Mouse (Mus musculus) heart, postnatal 4 days (tissue): Measurements from ENCODE around the gene Nup93. TPM values are rescaled to one million over a fixed set of nuclear protein-coding genes. Genes with fewer than 3 reads are reported as not detected.
"Not testable (repeated sequence)": the region's sequence is repeated elsewhere in the genome, so short reads cannot be mapped to it uniquely, and the experiment has no call there.

Experiments
- DNase-seq: peaks from one replicate; pipeline ENCODE4 v3.0.0; 2021
- total RNA-seq, 2 experiments: library from RNA; stranded (reverse); gene quantifications; 2 replicates each; pipeline ENCODE4 v1.2.3; 2021

Gene Nup93
- total RNA-seq, result 10 to 100 TPM; 45.1 to 52.7 TPM

DNA sequence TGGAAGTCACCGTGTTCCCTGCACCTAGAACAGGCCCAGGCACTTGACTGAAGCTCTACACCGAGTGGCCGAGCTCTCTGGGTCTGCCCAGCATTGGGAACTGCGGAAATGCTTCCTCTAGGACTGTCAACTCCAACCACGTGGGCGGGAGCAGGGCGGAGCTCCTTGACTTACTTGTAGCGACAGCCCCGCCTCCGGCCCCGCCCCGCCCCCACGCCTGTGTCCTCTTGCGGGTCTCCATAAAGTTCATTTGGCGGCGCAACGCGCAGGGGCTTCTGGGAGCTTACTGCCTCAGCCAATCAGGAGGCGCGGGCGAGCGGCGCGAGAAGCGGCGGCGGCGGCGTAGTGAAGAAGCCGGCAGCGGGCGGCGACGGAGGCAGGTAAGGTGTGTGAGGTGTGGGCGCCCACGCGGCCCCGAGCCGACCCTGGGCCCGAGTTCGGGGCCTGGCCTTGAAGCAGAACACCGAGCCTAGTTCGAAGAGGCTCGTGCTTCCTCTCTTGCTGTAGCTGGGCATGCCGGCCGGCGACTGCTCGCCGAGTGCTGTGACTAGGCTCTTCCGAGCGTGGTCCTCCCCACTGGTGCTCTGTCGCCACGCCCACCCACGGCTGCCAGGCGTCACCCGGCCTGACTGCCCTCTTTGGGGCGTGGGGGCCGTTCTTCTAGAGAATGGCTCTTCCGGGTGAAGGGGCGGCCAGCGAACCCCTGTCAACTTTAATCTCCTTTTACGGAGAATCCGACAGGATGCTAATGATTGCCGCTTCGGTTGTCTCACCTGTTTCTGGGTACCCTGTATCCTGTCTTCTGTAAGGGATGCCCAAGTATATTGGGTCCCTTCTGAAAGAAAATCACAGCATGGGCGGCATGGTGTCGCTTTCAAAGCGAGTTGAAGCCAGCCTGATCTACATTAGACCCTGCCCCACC is at the start of gene Nup93:
TSS of gene Nup93 (plus strand) at position 313 of the 922 bp plus-strand sequence.
- DNase-seq, result peak; percentile 98

DNA sequence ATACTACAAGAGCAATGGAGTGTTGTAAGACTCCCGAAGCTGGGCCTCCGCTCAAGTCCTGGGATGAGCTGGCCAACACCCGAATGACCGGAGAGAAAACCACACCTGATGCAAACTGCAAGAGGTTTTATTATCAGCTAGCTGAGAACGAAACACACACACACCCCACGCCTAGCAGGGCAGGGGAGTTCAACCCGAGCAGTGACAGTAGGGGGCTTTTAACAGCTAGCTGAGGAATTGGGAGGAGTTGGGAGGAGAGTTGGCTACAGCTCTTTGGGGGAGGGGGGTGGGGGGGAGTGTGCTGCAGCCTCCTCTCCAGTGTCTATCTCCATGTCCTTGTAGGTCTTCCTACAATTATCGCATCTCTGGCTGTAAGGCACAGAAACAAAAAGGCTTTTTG is 48.6 kb upstream of the Nup93 start:
- DNase-seq, result not testable (repeated sequence)

DNA sequence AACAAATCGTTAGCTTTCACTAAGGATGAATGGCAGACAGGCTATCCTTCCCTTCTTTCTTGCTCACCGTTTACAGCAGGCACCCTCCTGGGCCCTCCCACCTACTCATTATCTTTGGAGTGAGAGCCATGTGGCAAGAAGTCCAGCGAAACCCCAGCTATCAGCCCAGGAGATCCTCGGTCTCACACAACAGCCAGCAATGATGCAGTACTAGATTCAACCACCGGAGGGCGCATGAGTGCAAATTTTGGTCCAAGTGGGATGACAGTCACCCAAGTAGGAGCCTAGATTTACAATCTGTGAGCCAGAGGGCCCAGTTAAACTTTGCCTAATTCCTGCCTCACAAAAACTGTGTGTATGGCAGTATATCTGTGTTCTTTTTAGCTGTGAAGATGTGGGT is 47.1 kb upstream of the Nup93 start:
- DNase-seq, result peak; percentile 93

DNA sequence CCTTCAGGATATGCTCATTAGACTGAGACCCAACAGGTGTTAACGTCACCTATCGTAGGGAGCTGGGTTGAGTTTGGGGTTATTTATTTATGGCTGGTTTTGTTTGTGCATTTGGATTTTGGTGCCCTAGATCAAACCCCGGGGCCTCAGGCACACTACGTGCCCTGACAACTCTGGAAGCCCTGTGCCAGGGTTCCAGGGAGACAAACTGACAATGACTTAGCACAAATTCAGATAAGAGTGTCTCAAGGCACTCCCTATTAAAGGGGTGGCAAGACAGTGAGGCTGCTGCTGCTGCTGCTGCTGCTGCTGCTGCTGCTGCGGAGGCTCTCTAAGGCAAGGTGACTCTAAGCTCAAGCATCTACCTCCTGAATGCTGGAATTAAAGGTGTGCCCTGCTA is 44.8 kb upstream of the Nup93 start:
- no peak for DNase-seq

DNA sequence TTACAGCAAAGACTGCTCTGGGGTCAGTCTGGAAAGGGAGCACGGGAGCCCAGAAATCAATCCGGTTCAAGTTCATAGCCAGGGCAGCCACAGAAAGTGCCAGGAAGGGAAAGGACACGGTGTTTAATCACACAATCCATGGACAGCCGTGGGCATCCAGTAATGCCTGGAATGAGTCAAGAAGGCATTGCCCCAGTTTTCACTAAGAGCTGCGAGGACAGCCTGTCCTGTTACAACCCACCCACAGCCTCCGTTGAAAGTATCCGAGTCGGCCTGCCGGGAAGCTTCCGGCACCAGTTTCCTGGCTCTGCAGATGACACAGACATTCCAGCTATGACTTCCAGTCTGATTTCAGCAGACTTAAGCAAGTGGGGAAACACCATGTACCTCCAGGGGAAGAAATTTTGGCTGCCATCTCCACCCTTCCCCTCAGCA is 43.0 kb upstream of the Nup93 start:
- peak; percentile 32 for DNase-seq

DNA sequence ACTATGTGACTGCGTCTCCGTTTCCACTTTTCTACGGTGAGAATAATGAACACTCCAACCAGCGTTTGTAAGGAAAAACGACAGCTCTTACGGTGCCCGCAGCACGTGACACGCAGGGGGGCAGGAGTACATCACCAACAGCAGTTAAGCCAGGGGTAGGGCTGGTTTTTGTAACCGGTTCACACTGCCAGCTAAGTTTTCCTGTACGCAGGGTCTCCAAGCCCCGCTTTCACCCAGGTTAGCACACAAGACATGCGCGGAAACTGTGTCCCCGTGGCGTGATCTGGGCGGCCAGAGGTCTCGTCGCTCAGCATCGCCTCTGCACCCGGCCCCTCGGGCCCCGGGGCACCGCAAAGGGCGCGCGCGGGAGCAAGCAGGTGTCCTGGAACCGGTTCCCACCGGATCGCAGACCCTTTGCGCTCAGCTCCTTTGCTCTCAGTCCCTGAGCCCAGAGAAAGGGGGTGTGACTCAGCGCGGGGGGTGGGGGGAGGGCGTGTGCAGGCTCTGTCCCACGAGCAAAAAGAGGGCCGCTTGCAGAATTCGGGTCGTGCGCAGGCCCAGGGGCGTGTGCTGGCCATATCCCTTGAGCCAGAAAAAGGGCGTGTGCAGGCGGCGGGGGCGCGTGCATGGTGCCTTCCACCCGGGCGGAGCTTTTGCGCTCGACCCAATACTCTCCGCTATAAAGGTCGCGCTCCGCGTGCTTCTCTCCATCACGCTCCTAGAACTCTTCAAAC is 42.1 kb upstream of the Nup93 start, which contains the start of gene Mt2:
TSS of gene Mt2 (plus strand) at position 590 of the 734 bp plus-strand sequence.
- DNase-seq, result peak; percentile 77

DNA sequence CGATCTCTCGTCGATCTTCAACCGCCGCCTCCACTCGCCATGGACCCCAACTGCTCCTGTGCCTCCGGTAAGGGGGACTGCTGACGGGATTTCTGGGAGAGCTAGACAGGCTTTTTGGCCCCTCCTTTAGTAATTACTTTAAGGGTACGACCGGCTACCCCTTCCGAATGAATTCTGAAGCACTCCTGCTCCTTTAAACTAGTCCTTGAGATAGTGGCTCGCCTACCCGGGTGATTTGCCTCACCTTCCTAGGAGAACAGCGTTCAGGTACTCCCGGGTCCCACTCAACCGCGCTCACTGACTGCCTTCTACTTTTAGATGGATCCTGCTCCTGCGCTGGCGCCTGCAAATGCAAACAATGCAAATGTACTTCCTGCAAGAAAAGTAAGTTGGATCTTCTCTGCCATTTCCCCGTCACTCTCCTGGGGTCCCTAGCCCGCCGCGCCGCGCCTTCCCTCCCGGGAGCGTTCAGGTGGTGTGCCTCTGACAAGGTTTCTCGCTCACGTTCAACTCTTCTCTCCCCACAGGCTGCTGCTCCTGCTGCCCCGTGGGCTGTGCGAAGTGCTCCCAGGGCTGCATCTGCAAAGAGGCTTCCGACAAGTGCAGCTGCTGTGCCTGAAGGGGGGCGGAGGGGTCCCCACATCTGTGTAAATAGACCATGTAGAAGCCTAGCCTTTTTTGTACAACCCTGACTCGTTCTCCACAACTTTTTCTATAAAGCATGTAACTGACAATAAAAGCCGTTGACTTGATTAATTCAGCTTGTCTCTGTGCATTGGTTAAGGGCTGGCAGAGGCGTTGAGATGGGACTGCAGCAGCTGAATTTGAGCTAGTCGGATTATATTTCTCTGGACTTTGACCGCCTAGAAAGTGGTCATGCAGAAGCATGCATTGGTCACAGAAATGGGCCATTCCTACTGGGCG is 41.3 kb upstream of the Nup93 start:
- no peak for DNase-seq

DNA sequence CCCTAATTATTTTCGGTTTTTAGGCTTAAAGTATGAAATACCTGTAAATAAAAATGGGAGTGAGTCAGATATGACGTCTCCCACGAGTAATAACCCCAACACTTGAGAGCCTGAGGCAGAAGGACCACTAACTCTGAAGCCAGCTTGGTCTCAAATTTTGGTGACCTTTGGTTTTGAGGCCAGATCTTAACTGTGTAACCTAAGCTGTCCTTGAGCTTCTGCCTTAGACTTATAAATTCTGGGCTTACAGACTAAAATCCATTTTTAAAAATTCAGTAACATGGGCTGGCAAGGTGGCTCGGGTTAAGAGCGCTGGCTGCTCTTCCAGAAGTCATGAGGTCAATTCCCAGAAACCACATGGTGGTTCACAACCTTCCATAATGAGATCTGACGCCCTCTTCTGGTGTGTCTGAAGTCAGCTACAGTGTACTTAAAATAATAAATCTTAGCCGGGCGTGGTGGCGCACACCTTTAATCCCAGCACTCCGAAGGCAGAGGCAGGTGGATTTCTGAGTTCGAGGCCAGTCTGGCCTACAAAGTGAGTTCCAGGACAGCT is 40.4 kb upstream of the Nup93 start:
- DNase-seq, result no peak

DNA sequence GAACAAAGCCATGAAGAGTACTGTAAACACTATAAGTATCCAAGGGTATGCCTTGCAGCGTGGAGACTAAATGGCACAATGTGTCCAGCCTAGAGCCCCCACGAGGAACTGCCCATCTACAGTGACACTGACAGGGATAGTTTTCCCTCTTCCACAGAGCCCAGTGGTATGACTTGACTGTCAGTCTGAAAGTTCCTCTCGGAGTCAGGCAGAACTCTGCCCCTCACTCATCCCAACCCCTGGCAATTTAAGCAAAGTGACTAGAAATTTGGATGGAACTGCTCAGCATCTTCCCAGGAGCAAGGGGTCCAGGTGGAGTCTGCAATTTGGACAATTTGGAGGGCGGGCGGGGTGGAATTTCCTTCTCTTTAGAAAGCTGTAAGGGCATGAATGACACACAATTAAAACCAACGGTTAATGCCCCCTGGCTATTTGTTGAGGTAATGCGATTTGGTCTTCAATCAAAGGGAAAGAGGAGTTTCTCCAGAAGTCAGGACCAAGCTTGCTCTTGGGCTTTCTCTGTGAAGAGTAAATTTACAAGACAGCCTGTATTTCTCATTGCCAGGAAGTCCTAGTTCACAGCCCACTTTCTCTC is 39.6 kb upstream of the Nup93 start:
- no peak for DNase-seq

DNA sequence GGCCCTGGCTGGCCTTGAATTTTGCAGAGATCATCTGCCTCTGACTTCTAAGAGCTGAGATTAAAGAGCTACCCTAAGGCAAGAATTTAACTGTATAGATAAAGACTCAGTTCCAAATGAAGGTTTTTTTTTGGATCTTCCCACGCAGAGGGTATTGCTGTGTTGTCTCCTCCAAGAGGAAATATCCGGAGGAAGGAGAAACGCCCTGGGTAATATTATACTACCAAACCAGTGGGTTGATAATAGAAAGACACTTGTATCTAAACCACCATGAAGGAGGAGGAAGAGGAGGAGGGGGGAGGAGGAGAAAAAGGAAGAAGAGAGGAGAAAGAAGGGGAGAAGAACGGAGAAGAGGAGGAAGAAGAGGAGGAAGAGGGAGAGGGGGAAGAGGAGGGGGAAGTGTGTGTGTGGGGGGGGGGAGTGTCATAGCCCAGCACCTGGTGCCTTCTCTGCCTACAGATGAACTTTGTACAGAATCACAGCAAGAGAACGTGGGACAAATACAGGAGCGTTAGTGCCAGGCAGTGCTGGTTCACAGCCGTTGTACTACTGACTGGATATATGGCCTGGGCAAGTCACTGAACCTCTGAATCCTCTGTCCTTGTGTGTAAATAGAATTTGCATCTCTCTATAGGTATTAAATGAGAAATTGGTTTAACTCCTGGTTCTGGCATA is 36.5 kb upstream of the Nup93 start:
- DNase-seq, result no peak

DNA sequence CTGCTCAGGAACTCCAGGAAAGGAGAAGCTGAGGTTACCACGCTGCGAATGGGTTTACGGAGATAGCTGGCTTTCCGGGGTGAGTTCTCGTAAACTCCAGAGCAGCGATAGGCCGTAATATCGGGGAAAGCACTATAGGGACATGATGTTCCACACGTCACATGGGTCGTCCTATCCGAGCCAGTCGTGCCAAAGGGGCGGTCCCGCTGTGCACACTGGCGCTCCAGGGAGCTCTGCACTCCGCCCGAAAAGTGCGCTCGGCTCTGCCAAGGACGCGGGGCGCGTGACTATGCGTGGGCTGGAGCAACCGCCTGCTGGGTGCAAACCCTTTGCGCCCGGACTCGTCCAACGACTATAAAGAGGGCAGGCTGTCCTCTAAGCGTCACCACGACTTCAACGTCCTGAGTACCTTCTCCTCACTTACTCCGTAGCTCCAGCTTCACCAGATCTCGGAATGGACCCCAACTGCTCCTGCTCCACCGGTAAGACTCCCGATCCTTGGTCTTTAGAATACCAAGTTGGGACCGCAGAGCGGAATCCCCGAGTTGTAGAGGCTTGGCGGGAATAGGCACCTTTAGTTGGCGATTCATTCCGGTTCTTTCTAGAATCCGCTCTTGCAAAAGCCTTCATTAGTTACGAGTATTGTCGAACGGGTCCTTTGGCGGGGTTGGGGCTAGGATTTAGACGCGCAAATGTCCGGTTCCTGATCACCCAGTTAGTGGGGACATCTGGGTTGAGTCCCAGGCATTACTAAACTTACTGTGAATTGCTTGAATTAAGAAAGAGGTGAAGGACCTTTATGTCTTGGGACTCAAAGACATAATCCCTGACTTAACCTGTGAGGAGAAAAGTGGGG is 35.3 kb upstream of the Nup93 start, which contains the start of gene Mt1:
TSS of gene Mt1 (plus strand) at position 226 of the 856 bp plus-strand sequence.
- DNase-seq, result peak; percentile 93

DNA sequence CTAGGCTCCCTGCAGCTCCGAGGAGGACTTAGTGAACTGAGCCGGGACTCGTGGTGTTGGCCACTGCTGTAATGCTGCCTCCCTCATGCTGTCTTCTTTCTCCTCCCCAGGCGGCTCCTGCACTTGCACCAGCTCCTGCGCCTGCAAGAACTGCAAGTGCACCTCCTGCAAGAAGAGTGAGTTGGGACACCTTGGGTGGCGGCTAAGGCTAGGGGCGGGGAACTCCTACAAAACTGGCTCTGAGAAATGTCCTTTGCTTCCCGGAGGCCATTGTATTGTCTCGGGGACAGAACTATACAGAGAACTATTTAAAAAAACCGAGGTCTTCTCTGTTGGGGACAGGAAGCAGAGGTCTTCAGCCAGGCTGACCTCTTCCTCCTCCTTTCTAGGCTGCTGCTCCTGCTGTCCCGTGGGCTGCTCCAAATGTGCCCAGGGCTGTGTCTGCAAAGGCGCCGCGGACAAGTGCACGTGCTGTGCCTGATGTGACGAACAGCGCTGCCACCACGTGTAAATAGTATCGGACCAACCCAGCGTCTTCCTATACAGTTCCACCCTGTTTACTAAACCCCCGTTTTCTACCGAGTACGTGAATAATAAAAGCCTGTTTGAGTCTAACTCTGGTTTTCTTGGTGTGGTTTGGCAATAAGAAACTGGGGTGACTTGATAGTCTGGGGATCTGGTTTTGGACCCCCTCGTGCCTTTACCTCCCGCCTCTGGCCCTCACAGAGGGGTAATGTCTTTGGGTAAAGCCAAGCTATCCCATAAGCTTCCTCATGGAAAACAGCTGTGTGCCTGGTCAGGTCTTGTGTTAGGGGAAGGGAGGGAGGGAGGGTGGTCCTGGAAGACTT is 34.4 kb upstream of the Nup93 start:
- peak; percentile 35 for DNase-seq

DNA sequence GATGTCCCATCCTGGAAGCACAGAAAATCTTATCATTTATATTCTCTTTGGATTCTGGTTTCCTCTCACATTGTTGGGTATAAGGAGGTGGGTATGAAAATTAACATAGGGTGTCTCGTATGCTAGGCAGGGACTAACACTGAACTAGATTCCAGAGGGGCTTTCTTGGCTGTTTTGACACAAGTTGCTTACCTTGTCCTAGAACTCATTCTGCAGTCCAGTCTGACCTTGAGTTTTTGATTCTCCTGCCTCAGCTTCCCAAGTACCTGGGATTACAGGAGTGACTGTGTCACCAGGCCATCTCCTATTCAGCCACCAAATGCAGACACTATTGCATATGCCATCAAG is 33.8 kb upstream of the Nup93 start:
- DNase-seq, result no peak

DNA sequence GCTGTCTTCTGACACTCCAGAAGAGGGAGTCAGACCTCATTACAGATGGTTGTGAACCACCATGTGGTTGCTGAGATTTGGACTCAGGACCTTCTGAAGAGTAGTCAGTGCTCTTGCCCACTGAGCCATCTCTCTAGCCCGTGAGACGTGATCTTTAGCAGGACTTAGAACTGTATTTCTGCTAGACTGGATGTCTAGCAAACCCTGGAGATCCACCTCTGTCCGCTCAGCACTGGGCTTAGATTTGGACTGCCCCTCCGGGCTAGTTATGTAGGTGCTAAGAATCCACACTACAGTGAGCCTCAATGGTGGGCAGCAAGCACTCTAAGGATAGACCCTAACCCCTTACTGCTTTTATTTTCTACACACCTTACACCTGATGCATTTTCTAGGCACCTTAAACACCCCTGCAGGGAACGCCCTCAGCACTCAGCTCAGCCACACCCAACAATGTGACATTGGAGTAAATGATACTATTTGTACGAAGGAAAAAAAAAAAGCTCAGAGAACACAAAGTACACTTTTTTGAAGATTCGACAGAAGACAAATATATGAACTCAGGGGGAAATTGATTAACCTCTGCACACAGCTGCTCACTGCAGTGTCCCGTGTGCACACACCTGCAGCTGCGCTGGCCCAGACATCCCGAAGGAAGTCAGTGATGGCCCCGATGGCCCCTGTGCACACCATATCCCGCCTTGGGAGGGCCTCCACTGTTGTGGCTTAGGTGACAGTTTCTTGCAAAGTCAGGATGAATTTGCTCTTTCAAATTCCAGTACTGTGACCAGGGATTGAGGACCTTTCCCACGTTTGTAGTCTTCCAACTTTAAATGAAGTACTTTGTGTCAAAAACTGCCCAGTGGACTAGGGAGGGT is 32.1 kb upstream of the Nup93 start:
- no peak for DNase-seq

DNA sequence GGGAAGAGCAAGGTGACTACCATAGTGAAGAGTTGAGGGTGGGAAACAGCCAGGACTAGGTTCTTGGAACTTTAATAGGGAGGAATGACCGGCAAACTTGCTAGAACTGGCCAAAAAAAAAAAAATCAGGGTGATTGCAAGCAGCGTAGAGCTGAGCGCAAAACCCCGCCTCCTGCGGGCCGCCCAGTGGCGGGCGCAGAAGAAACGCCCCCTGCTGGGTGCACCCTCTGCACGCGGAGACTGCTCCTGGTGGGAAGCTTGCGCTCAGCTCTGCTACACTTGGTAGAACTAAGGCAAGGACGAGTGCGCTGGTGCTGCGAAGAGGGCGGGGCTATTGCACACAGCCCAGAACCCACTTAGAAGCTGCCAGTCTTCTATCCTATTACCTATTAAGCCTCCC is 31.2 kb upstream of the Nup93 start:
- peak; percentile 85 for DNase-seq

DNA sequence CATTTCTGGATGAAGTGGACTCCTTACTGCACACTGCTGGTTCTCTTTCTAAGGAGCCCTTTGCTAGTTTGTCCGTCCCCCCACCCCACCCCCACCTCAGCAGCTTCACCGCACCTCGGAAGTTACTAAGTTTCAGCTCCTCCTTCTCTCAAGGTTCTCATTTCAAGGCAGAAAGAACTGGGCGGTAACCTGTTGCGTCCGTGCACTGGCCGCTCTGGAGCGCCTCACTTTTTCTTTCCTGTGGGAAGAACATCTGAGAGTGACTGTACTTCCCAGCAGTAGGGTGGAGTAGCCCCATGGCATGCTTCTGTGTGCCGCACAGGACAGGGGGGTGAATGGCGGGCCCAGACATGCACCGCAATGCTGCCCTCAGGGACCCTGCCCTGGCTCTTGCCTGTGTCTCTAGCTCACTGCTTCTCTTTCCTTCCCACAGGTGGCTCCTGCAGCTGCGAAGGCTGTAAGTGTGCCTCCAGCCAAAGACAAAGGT is 30.0 kb upstream of the Nup93 start:
- DNase-seq, result no peak

DNA sequence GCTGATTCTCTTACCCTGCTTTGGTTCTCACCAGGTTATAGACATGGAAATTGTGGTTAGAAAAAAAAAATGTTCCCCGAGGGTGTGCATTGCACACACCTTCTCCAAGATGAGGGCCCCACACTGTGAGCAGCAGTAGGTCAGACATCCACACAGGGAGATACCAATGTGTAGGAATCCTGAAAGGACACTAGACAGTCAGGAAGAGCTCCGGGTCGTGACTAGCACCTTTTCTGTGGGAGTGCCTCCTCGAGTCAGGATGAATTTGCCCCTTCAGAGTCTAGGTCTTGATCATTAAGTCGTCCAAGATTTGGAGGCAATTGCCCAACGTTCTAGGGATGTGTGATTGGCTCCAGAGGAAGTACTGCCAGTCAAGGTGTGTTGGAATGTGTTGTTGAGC is 28.6 kb upstream of the Nup93 start:
- DNase-seq, result no peak

DNA sequence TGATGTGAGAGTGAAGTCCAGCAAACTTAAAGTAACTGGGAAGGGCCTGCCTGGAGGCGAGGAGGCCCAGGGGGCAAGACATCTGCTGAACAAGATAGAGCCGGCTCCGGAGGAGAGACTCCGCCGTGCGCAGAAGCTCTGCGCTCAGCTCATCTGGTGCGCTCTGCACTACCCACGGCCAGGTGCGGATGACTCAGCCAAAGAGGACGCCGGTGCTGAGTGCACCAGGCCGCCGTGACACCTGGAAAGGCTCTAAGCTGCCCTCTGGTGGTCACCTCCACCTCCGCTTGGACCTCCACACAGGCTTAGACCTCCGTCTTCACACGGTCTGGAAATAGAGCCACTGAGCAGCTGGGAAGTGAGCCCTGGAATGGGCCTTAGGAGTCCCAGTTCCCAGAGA is 27.8 kb upstream of the Nup93 start:
- peak; percentile 81 for DNase-seq
